Mouse (Mus musculus) C3H10T1/2 (cell line): ENCODE results near the gene Grap. TPM values are rescaled to one million over a fixed set of nuclear protein-coding genes. Genes with fewer than 3 reads are reported as not detected.

Experiments used
- polyA plus RNA-seq, 2 experiments: library from polyadenylated mRNA; unstranded; fragments of >200 nt; fragmentation: generic; extraction: Trizol; gene quantifications; one replicate each; pipeline ENCODE4 v1.2.1; 2012; ENCODE audit warnings: missing spikeins in 2 of 2

The Grap gene
- polyA plus RNA-seq = under 1 TPM; 0.04 to 0.05 TPM

GRCm38 (mm10) chr11:61652686-61653447 is at the start of gene Grap:
Grap (plus strand) TSS chr11:61653265.

GRCm38 (mm10) chr11:61683907-61684731 is 31.1 kb downstream of the Grap start, which contains the start of gene Fam83g:
Fam83g (plus strand) TSS chr11:61684091.

GRCm38 (mm10) chr11:61720636-61721035 is 67.6 kb downstream of the Grap start, which contains the start of gene Slc5a10:
Slc5a10 (minus strand) TSS chr11:61720826.

Other genes starting within 250 kb of the Grap start
- under 1 TPM in 1 of 2 experiments, not detected in 1; 0.79 TPM for gene Rnf112, start 199.1 kb upstream of the Grap start, polyA plus RNA-seq
- 10 to 100 TPM in 1 of 2 experiments, under 1 TPM in 1; 0.04 to 13.4 TPM for gene Mfap4, start 167.8 kb upstream of the Grap start, polyA plus RNA-seq
- gene Mapk7, start 158.9 kb upstream of the Grap start, polyA plus RNA-seq = 10 to 100 TPM; 15.3 to 42.0 TPM
- gene B9d1, start 148.1 kb upstream of the Grap start, polyA plus RNA-seq = 100 to 1,000 TPM in 1 of 2 experiments, 10 to 100 TPM in 1; 74.8 to 109 TPM
- gene Epn2, start 73.6 kb upstream of the Grap start, polyA plus RNA-seq = 10 to 100 TPM in 1 of 2 experiments, 1 to 10 TPM in 1; 3.6 to 18.8 TPM
- gene Fam83g, start 30.8 kb downstream of the Grap start, polyA plus RNA-seq = under 1 TPM; 0.01 TPM
- not detected for gene Slc5a10, start 67.6 kb downstream of the Grap start, polyA plus RNA-seq
- gene Prpsap2, start 108.8 kb downstream of the Grap start, polyA plus RNA-seq = 10 to 100 TPM in 1 of 2 experiments, 1 to 10 TPM in 1; 2.7 to 23.2 TPM
- gene Ulk2, start 201.8 kb downstream of the Grap start, polyA plus RNA-seq = 10 to 100 TPM in 1 of 2 experiments, under 1 TPM in 1; 0.78 to 11.8 TPM